Mouse (Mus musculus) splenic B cell, adult 2 months (primary cell): ENCODE measurements around the gene A730015C16Rik.

Experiments used
- DNase-seq: peaks from one replicate; pipeline ENCODE4 v3.0.0-alpha.2; 2011; ENCODE audit warnings: low read depth, low spot score
- H3K27me3 ChIP-seq: 2 replicates; pipeline ENCODE4 v1.6.1; 2012; ENCODE audit warnings: mild to moderate bottlenecking, low read length, moderate library complexity, mixed read lengths; ENCODE audit not compliant: control insufficient read depth, poor library complexity, insufficient read depth, severe bottlenecking
- H3K36me3 ChIP-seq: 2 replicates; pipeline ENCODE4 v1.6.1; 2012; ENCODE audit warnings: mild to moderate bottlenecking, low read length, moderate library complexity, mixed read lengths; ENCODE audit not compliant: control insufficient read depth, poor library complexity, insufficient read depth, severe bottlenecking

Gene A730015C16Rik

GRCm38 (mm10) chr4:108848505-108848848 lies at the start of gene A730015C16Rik:
TSS of gene A730015C16Rik (minus strand) at chr4:108848619.
- no peaks in the 10 kb centered on the region for H3K36me3 ChIP-seq
- no peak for DNase-seq
- no peaks in the 10 kb centered on the region for H3K27me3 ChIP-seq

- no peaks in the 10 kb centered on the region for H3K27me3 ChIP-seq
- no peaks in the 10 kb centered on the region for H3K36me3 ChIP-seq
- no peak for DNase-seq
Measured at GRCm38 (mm10) chr4:108890876-108891275, 42.5 kb upstream of the A730015C16Rik start.

GRCm38 (mm10) chr4:108887456-108887855 lies 39.0 kb upstream of the A730015C16Rik start:
- H3K36me3 ChIP-seq: no peaks in the 10 kb centered on the region
- no peak for DNase-seq

GRCm38 (mm10) chr4:108883815-108884214 lies 35.4 kb upstream of the A730015C16Rik start:
- Histone ChIP-seq H3K27me3 (no peaks in the 10 kb centered on the region), H3K36me3 (no peaks in the 10 kb centered on the region)
- DNase-seq: no peak

More at GRCm38 (mm10) chr4:108887456-108887855, 39.0 kb upstream of the A730015C16Rik start:
- no peaks in the 10 kb centered on the region for H3K27me3 ChIP-seq

GRCm38 (mm10) chr4:108878963-108879822 lies 30.8 kb upstream of the A730015C16Rik start, which contains the start of gene Rab3b:
TSS of gene Rab3b (plus strand) at chr4:108879063.
- Histone ChIP-seq H3K27me3 (no peaks in the 10 kb centered on the region), H3K36me3 (no peaks in the 10 kb centered on the region)

DNA sequence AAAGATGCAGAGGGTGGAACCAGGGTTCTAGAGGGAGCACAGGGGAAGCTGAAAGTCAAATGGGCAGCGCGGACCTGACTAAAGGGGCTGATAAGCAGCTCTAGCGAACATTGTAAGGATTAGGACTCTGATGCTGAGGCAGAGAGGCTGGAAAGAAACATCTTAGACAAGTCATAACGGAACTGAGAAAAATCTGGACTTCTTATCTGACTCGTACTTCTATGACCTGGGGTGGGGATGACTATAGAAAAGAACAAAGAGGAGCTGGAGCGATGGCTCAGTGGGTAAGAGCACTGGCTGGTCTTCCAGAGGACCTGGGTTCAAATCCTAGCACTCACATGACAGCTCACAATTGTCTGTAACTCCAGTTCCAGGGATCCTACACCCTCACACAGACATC lies 29.5 kb upstream of the A730015C16Rik start:
- H3K27me3 ChIP-seq: no peaks in the 10 kb centered on the region
- DNase-seq: no peak

More at GRCm38 (mm10) chr4:108878963-108879822, 30.8 kb upstream of the A730015C16Rik start, which contains the start of gene Rab3b:
- DNase-seq: peak; percentile 58

DNA sequence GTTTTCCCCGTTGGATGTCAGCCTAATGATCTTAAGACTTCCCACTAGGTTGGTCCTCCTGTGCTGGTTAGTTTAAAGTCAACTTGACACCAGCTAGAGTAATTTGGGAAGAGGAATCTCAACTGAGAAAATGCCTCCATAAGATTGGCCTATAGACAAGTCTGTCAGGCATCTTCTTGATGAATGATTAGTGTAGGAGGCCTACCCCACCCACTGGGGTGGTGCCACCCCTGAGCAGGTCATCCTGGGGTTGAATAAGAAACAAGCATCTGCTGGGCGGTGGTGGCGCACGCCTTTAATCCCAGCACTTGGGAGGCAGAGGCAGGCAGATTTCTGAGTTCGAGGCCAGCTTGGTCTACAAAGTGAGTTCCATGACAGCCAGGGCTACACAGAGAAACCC lies 25.3 kb upstream of the A730015C16Rik start:
- no peak for DNase-seq
- Histone ChIP-seq H3K27me3 (no peaks in the 10 kb centered on the region), H3K36me3 (no peaks in the 10 kb centered on the region)

More for the DNA sequence above, 29.5 kb upstream of the A730015C16Rik start:
- no peaks in the 10 kb centered on the region for H3K36me3 ChIP-seq

GRCm38 (mm10) chr4:108869730-108870374 lies 21.4 kb upstream of the A730015C16Rik start:
- peak; percentile 87 for DNase-seq
- no peaks in the 10 kb centered on the region for H3K27me3 ChIP-seq
- no peaks in the 10 kb centered on the region for H3K36me3 ChIP-seq

DNA sequence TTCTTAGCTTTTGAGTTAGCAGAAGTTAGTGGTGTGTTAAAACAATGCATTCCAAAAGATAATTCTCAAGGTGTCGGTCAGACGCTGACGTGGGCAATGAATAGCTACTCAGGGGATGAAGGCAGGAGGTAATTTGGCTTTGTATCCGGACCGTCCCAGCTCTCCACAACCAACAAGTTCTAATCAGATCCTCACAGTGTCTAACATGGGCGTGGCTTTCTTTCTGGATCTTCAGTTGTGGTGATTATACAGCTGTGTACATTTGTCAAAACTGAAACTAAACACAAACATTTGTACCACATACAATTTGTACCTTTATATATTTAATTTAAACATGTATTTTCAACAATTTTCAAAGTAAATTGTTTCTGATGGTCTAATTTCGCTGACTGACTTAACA lies 18.4 kb upstream of the A730015C16Rik start:
- Histone ChIP-seq H3K36me3 (peaks cover 2% of the 10 kb centered on the region; the same call in 1 of the 2 replicates), H3K27me3 (no peaks in the 10 kb centered on the region)
- DNase-seq: no peak

DNA sequence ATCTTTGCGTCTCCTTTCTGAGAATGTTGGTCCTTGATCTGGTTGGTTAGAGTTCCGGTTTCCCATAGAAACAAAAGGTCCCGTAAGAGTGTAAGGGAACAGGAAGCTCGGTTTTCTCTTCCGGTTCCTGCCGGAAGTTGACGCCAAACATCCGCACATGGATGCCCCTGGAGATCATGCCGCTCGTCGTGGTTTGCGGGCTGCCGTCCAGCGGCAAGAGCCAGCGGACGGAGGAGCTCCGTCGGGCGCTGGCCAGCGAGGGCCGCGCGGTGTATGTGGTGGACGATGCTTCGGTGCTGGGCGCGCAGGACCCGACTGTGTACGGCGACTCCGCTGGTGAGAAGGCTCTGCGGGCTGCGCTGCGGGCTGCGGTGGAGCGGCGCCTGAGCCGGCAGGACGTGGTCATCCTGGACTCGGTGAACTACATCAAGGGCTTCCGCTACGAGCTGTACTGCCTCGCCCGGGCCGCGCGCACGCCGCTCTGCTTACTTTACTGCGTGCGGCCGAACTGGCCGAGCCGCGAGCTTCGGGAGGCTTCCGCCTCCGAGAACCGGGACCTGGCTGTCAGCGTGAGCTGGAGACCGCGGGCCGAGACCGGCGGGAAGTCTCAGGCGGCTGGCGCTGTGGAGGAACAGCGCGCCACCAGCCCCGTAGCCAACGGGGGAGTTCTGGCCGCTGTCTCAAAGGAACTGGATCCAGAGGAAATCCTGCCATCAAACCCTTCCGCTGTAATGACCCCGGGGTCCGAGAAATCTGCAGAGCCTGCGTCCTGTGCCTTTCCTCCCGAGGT lies 509 bp downstream of the A730015C16Rik start, which contains the start of gene Kti12:
Gene Kti12, plus strand, starts transcription at position 71 of the 790 bp plus-strand sequence.
- Histone ChIP-seq H3K27me3 (no peaks in the 10 kb centered on the region), H3K36me3 (no peaks in the 10 kb centered on the region)
- DNase-seq: peak; percentile 77

DNA sequence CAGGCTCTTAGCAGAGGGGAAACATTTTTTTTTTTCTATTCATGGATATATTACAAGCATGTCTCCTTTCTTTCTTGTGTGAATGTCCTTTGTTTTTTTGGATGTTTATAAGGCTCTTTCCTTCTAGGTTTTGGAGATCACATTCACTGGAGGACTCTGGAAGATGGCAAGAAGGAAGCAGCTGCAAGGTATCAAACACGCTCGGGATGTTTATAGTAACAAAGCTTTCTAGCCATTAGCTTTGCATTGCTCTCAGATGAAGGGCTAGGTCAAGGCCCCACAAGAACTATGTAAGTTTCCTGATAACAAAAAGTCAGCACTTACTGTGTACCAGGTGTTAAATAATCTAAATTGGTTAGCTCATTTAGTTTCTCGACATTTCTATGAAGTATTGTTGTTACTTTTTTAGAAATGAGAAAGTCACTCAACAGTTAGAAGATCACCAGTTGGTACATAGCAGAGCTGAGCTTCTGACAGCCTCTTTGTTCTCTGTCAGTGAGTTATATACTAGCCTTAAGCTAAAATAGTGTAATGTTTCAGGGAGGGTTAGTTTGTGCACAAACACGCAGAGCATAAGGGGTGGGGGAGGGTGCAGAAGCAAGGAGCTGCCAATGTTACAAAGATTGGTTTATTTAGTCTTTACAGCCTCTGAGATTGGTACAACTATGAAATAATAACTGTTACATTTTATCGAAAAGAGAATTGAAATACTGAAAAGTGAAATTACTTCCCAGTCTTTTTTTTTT lies 2.4 kb downstream of the A730015C16Rik start:
- Histone ChIP-seq H3K27me3 (no peaks in the 10 kb centered on the region), H3K36me3 (no peaks in the 10 kb centered on the region)
- no peak for DNase-seq

DNA sequence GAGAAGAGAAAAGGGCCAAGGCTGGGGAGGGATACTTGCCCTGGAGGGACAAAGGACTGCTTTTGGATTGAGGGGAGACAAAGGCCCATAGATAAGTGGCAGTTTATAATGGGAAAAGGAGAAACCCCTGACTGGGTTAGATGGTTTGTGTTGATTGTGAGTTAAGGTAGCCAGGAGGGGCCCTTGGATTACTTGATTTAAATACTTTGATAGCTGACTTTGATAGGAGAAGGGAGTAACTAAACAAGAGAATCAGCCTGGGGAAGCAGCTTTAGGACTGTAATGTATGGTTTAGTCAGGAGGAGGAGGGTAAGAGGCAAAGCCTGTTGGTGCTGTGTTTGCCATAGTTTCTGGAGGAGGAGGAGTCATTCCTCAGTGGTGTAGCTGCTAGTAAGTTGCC lies 5.1 kb downstream of the A730015C16Rik start:
- no peaks in the 10 kb centered on the region for H3K27me3 ChIP-seq
- H3K36me3 ChIP-seq: no peaks in the 10 kb centered on the region
- no peak for DNase-seq

- Histone ChIP-seq H3K27me3 (no peaks in the 10 kb centered on the region), H3K36me3 (no peaks in the 10 kb centered on the region)
- no peak for DNase-seq
Measured at GRCm38 (mm10) chr4:108841920-108842578, 6.4 kb downstream of the A730015C16Rik start.
